Mouse (Mus musculus) layer of hippocampus, postnatal 10 days (tissue): ENCODE measurements at regions not wholly inside any gene's neighbourhood (a gene's known extent, or its start where the extent isn't known, plus 50 kb on each side); places are given as distances from the start of the nearest gene placed in this dataset.
"Not testable (repeated sequence)": the region's sequence is repeated elsewhere in the genome, so short reads cannot be mapped to it uniquely, and the experiment has no call there.

Source experiments
- DNase-seq, 2 experiments: peaks; one replicate each; pipeline ENCODE4 v3.0.0; 2021; ENCODE audit warnings: low spot score in 2 of 2

GRCm38 (mm10) chr16:12798523-12798922 is 311.0 kb upstream of the Ercc4 start:
- no peak for DNase-seq

DNA sequence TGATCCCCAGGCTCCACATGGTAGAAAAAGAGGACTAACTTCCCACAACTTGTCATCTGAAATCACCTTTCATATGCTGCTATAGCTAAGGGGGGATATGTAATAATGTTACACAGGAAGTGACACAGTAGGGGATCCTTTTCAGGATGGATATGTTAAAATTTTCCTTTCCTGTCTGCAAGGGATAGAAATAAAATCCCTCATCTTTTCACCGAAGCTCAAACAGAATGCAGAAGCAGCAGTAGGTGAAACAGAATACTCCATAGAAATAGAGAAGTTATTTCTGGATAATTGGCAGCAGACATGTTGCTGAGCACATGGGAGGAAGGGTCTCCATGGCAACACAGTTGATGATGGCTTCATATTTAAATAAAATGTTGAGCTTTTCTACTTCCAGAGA is 309.3 kb upstream of the Ercc4 start:
- DNase-seq, result no peak

DNA sequence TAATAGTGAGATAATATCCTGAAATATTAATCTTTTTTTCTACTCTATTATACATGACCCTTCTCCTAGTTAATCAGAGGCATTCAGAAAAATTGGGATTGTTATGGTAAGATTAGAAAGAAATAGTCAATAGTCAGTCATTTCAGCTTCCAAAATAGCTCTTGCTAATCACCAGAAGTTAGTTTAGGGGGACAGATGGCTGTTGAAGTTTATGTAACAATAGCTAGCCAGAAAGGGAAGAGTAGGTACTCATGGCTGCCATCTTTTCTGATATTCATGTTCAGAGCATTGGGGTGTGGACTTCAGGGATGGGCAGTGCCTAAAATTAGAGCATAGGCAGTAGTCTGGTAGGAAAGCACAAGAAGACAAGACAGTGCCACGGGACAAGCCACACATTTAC is 306.8 kb upstream of the Ercc4 start:
- DNase-seq, result no peak

DNA sequence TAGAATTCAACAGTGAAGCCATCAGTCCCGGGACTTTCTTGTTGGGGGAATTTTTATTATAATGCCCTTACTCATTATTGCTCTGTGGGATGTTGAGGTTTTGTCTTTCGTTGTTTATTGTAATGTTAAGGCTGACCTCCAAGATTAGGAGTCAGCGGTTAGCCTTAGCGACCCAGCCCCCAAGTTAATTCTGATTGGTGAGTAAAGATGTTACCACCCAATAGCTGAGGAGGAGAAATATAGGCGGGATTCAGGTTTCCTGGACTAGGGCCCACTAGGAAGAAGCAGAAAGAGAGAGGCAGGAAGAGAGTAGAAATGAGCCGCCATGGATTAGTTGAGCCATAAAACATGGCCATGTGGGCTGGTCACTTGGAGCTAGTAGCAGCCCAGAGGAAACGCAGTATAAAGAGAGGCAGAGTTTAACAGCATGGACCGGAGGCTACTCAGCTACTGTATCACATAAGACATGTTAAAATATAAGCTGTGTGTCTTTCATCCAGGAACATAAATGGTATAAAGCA is 302.1 kb upstream of the Ercc4 start:
- DNase-seq, result no peak

- DNase-seq, result no peak
Measured at GRCm38 (mm10) chr16:12811088-12811487, 298.4 kb upstream of the Ercc4 start.

GRCm38 (mm10) chr16:12824646-12825045 is 284.8 kb upstream of the Ercc4 start:
- no peak for DNase-seq

DNA sequence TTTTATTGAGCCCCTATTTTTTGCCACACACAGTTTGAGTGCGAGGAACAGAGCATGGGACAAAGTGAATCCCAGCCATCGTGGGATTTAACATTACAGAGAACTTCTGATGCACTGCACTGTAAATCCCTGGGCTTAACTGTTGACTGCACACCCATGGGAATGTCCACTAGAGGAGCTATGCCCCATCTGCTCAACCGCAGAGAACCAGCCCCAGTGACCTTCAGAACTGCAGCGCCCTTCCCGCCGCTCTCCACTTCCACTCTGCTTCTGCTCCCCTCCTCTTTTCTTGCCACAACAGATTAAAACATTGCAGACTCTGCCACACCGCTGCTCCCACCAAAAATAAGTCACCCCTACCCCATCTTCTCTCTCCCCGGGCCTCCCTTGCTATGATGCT is 283.3 kb upstream of the Ercc4 start:
- DNase-seq, result no peak

DNA sequence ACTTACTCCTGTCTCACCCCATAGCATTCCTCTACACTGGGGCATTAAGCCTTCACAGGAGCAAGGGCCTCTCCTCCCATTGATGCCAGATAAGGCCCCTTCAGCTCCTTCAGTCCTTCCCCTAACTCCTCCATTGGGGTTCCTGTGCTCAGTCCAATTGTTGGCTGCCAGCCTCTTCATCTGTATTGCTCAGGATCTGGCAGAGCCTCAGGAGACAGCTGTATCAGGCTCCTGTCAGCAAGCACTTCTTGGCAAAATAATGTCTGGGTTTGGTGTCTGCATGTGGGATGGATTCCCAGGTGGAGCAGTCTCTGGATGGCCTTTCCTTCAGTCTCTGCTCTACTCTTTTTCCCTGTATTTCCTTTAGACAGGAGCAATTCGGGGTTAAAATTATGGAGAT is 278.2 kb upstream of the Ercc4 start:
- DNase-seq, result not testable (repeated sequence)

DNA sequence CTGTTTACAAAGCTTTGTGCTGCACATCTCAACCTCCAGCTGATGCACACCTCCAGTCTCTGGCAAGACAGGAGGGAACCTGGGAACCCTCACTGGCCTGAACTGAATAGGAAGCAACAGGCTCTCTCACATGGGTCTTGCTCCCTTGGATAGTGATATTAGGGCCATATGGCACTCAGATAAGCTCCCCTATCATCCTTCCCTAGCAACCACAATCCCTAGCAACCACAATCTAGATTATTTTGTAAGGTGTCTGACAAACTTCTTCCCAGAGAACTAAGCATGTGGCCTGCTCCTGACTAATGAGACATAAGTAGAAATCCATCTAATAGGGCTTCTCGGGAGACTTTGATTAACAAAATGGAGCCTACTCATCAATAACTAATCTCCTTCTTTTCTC is 253.1 kb upstream of the Ercc4 start:
- DNase-seq, result no peak

DNA sequence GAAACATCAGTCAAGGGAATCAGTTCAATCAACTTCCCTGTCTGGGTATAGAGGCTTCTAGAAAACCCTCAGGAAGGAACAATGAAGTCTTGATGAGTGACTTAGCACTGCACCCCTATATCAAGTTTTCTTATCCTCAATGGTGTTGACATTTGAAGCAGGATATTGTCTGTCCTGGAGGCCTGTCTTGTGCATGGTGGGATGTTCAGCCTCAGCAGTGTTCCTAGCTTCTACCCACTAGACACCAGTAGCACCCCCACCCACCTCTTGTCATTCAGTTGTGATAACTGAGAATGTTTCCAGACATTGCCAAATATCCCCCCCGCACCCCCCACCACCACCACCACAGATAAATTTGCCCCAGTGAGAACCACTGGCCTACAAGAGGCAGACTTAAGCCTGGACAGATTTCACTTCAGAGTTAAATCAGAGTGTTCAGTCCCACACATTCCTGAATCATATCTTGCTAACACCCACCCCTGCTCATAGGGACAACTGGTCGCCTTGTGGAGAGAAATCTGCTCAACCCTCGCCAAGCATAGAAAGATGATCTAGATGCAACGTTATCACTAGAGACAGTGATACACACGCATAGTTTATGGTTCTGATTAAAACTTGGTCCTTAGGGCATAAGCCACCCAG is 249.6 kb upstream of the Ercc4 start:
- DNase-seq, result no peak

- DNase-seq, result no peak
Measured at GRCm38 (mm10) chr16:12862561-12862960, 246.9 kb upstream of the Ercc4 start.

GRCm38 (mm10) chr16:12878326-12878725 is 231.2 kb upstream of the Ercc4 start:
- DNase-seq, result not testable (repeated sequence)

DNA sequence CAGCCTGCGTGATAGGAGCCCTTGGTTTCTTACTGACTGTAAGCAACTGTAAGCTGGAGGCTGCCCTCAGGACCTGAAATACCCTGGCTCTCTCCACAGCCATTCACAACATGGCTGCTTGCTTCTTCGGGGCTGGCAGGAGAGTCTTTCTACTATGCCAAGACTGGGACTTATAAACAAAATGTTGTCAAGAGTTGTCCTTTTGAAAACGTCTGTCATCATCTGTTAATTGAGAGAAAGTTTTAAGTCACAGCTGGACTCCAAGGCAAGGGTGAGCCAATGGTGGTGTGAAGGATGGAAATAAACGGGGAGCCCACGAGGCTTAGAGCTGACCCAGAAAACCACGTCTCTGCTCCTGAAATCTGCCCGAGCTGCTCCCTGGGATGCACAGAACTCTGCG is 229.5 kb upstream of the Ercc4 start:
- no peak for DNase-seq

GRCm38 (mm10) chr16:12880481-12880880 is 229.0 kb upstream of the Ercc4 start:
- DNase-seq, result no peak

GRCm38 (mm10) chr16:12882690-12883089 is 226.8 kb upstream of the Ercc4 start:
- no peak for DNase-seq

DNA sequence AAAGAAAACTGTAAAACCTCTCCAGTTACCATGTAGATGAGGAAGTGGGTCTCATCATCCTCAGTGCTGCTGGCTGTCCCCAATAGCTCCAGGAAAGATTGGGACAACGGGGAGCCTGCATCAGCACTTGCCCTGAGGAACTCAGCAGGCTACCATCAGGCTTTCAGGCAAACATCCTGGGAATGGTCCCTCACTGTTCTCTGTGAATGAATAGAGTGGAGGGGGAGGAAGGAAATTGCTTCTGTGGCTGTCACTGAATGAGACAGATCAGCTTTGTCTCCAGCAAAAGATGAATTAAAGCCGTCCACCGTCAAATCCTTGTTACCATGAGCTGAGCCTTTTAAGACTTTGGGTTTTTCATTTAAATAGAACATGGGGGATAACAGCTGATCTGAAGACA is 224.9 kb upstream of the Ercc4 start:
- DNase-seq, result no peak

DNA sequence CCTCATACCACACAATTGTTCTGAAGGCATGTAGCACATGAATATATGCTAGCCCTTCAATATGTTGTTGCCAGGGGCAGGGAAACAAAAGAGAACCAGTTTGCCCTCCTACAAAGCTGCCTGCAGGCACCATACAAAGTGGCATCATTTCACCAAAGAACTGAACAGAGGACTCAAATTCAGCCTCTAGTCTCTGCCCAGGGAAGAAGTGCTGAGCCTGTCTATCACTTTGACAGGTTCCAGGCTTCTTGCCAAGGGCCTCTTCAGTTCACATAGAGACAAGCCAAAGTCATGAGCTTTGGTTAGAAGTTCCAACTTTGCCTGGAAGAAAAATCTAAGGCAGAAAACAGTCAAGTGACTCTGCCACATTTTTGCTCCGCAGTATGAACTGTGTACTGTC is 223.4 kb upstream of the Ercc4 start:
- DNase-seq, result no peak

DNA sequence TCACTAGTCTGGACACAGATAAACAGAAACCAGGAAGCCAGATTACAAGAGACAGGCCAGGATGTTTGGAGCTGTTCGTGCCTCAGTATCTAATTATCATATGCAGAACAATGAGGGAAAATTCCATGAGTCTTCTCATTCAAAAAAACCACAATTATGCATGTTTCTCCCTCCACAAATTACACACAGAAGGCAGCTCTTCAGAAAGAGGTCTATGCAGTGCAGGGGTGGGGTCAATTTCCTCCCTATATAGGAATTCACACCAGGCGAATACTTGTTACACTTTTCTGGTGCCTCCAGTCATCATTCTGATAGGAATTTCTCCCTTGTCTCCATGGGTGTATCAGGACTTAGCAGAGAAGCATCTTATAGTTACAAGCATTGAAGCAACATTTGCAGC is 222.1 kb upstream of the Ercc4 start:
- no peak for DNase-seq

DNA sequence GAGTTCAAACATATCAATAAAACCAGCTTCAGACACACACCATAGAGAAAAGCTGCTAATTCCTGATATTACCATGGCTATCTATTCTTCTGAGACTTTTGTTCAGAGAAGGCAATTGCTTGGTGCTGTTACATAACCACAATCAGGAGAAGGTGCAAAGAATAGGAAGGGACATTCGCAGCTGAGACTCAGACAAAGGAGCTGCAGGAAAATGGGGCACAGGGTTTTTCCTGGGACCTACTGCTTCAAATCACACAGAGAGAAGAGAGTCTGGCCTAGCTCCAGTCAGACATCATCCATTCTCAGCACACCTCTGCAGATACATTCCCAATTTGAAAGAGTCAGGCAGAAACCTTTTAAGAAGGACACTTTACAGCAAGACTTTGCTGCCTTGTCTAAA is 219.4 kb upstream of the Ercc4 start:
- no peak for DNase-seq

- no peak for DNase-seq
Measured at GRCm38 (mm10) chr16:12890545-12890944, 218.9 kb upstream of the Ercc4 start.

DNA sequence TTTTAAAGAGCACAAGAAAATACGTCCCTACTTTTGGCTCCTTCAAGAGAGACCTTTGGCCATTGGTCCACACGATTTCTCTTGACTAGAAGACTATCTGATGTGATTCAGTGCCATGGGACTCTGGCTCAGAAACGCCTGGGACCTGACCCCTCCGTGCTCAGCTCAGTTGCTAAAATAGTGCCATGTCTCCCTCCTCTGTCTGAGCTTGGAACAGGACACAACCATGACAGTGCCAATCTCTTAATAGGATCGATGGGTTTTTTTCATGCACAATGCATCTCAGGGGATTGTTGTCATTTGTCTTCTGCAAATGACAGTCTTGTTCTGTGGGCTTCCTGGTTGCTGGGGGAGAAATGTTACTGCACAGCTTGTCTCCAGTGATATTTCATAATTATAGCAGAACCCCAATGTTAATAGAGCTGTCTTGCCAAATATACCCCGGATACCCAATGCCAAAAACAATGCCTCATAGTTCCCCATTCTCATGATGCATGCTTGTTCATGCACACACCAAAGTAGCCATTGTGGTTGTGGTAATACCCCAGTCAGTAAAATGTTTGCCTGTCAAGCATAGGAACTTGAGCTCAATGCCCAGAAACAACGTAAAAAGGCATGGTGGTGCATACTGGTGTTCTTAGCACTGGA is 216.7 kb upstream of the Ercc4 start:
- peak in 1 of 2 experiments; percentile 29 for DNase-seq

GRCm38 (mm10) chr16:12897267-12897666 is 212.2 kb upstream of the Ercc4 start:
- no peak for DNase-seq

GRCm38 (mm10) chr16:12900670-12901069 is 208.8 kb upstream of the Ercc4 start:
- no peak for DNase-seq
